Mouse (Mus musculus) heart, embryonic 16.5 days (tissue): ENCODE results near the gene Coq2. TPM values are rescaled to one million over a fixed set of nuclear protein-coding genes. Genes with fewer than 3 reads are reported as not detected.

Experiments
- ATAC-seq: fragments of 200-750 bp; cut with Nextera tagmentation; replicated peaks from 2 replicates; pipeline ENCODE4 v1.8.0; 2017; ENCODE audit warnings: moderate number of reproducible peaks; ENCODE audit not compliant: insufficient read depth, low FRiP score; ENCODE audit errors: extremely low read depth
- H3K27ac ChIP-seq: fragments of 300-500 bp; sonication (generic); 2 replicates; pipeline ENCODE4 v1.5.1; 2014; ENCODE audit warnings: mild to moderate bottlenecking, low read length, control low read depth, moderate library complexity
- H3K27me3 ChIP-seq: fragments of 300-500 bp; sonication (generic); 2 replicates; pipeline ENCODE4 v1.6.1; 2014; ENCODE audit warnings: low read length, mixed read lengths; ENCODE audit not compliant: control insufficient read depth, insufficient read depth
- H3K36me3 ChIP-seq: fragments of 300-500 bp; sonication (generic); 2 replicates; pipeline ENCODE4 v1.6.1; 2014; ENCODE audit not compliant: control insufficient read depth, insufficient read depth
- H3K4me1 ChIP-seq: fragments of 300-500 bp; sonication (generic); 2 replicates; pipeline ENCODE4 v1.6.1; 2014; ENCODE audit warnings: low read length, mixed read lengths; ENCODE audit not compliant: control insufficient read depth, insufficient read depth
- H3K4me2 ChIP-seq: fragments of 300-500 bp; sonication (generic); 2 replicates; pipeline ENCODE4 v1.6.1; 2014; ENCODE audit warnings: low read depth, mild to moderate bottlenecking, control low read depth, low read length
- H3K4me3 ChIP-seq: fragments of 300-500 bp; sonication (generic); 2 replicates; pipeline ENCODE4 v1.5.1; 2014; ENCODE audit warnings: mild to moderate bottlenecking, control low read depth, low read length
- H3K9ac ChIP-seq: fragments of 300-500 bp; sonication (generic); 2 replicates; pipeline ENCODE4 v1.6.1; 2014; ENCODE audit warnings: low read length, control low read depth
- H3K9me3 ChIP-seq: fragments of 300-500 bp; sonication (generic); replicated peaks from 2 replicates; pipeline ENCODE4 v1.6.1; 2016; ENCODE audit warnings: low read length; ENCODE audit not compliant: control insufficient read depth
- WGBS: fragments of 180-500 bp; shearing (Covaris S2); extraction: QIAGEN DNeasy Blood & Tissue Kit; methylation state at CpG from one replicate; pipeline ENCODE4 v1.1.7; 2014; 5-methylcytosine and 5-hydroxymethylcytosine counted together
- polyA plus RNA-seq: library from polyadenylated mRNA; unstranded; fragments of >200 nt; fragmentation: Nextera tagmentation; extraction: Ambion mirVana; gene quantifications from 2 replicates; pipeline ENCODE4 v1.2.1, GENCODE M21; 2015

Coq2 gene
- polyA plus RNA-seq, 1 experiment from 2014 or later: 73.2 TPM

GRCm38 (mm10) chr5:100700861-100701620 is 26.1 kb upstream of the Coq2 start:
- no peak overlapping the region for H3K9ac ChIP-seq
- no peak for ATAC-seq
- no peak overlapping the region for H3K4me2 ChIP-seq
- H3K9me3 ChIP-seq: no peaks in the 10 kb centered on the region
- no peak overlapping the region for H3K27ac ChIP-seq
- H3K4me1 ChIP-seq: no peaks in the 10 kb centered on the region
- no peaks in the 10 kb centered on the region for H3K36me3 ChIP-seq
- H3K27me3 ChIP-seq: no peaks in the 10 kb centered on the region
- 79% methylated on average over 13 of the region's 13 CpGs for WGBS
- H3K4me3 ChIP-seq: no peak overlapping the region

GRCm38 (mm10) chr5:100697886-100698285 is 22.9 kb upstream of the Coq2 start:
- Histone ChIP-seq H3K4me1 (no peaks in the 10 kb centered on the region), H3K27ac (no peak overlapping the region), H3K9me3 (no peaks in the 10 kb centered on the region), H3K36me3 (no peaks in the 10 kb centered on the region), H3K9ac (no peak overlapping the region), H3K4me3 (no peak overlapping the region), H3K27me3 (no peaks in the 10 kb centered on the region), H3K4me2 (no peak overlapping the region)
- WGBS: 26% methylated on average over 2 of the region's 2 CpGs
- ATAC-seq: no peak

GRCm38 (mm10) chr5:100697398-100697797 is 22.5 kb upstream of the Coq2 start:
- Histone ChIP-seq H3K4me1 (no peaks in the 10 kb centered on the region), H3K9ac (no peak overlapping the region), H3K36me3 (no peaks in the 10 kb centered on the region), H3K27me3 (no peaks in the 10 kb centered on the region), H3K4me3 (no peak overlapping the region), H3K4me2 (no peak overlapping the region), H3K27ac (no peak overlapping the region), H3K9me3 (no peaks in the 10 kb centered on the region)
- ATAC-seq: no peak
- 77% methylated on average over 2 of the region's 2 CpGs for WGBS

- Histone ChIP-seq H3K9ac (no peak overlapping the region), H3K4me2 (no peak overlapping the region), H3K27ac (no peak overlapping the region), H3K4me1 (no peaks in the 10 kb centered on the region), H3K27me3 (no peaks in the 10 kb centered on the region), H3K4me3 (no peak overlapping the region), H3K9me3 (no peaks in the 10 kb centered on the region), H3K36me3 (no peaks in the 10 kb centered on the region)
- no peak for ATAC-seq
- 65% methylated on average over 4 of the region's 4 CpGs for WGBS
Observed at GRCm38 (mm10) chr5:100685631-100686030, 10.7 kb upstream of the Coq2 start.

- Histone ChIP-seq H3K4me2 (no peak overlapping the region), H3K9me3 (no peaks in the 10 kb centered on the region), H3K4me1 (no peaks in the 10 kb centered on the region), H3K4me3 (no peak overlapping the region), H3K9ac (no peak overlapping the region), H3K36me3 (no peaks in the 10 kb centered on the region), H3K27ac (no peak overlapping the region), H3K27me3 (no peaks in the 10 kb centered on the region)
- no peak for ATAC-seq
- WGBS: 71% methylated on average over 6 of the region's 6 CpGs
Observed at GRCm38 (mm10) chr5:100680542-100680933, 5.6 kb upstream of the Coq2 start.

GRCm38 (mm10) chr5:100679911-100680541 is 5.1 kb upstream of the Coq2 start:
- ATAC-seq: no peak
- Histone ChIP-seq H3K4me3 (no peak overlapping the region), H3K4me1 (peaks cover 2% of the 10 kb centered on the region; the same call in 1 of the 2 replicates), H3K36me3 (no peaks in the 10 kb centered on the region), H3K9me3 (no peaks in the 10 kb centered on the region), H3K27me3 (no peaks in the 10 kb centered on the region), H3K4me2 (no peak overlapping the region), H3K27ac (no peak overlapping the region), H3K9ac (no peak overlapping the region)
- WGBS: 70% methylated on average over 18 of the region's 18 CpGs

GRCm38 (mm10) chr5:100673745-100674486 is 1.0 kb downstream of the Coq2 start:
- Histone ChIP-seq H3K36me3 (peaks cover 2% of the 10 kb centered on the region; the same call in 1 of the 2 replicates), H3K4me3 (peak overlapping the region; percentile 64), H3K4me1 (peaks cover 17% of the 10 kb centered on the region), H3K27ac (peak overlapping the region; percentile 63), H3K9ac (peak overlapping the region; percentile 93), H3K4me2 (peak overlapping the region; percentile 72), H3K9me3 (no peaks in the 10 kb centered on the region), H3K27me3 (no peaks in the 10 kb centered on the region)
- under 1% methylated on average over 71 of the region's 71 CpGs for WGBS
- peak; percentile 92 for ATAC-seq

- peaks cover 2% of the 10 kb centered on the region; the same call in 1 of the 2 replicates for H3K36me3 ChIP-seq
- no peak overlapping the region for H3K27ac ChIP-seq
- no peaks in the 10 kb centered on the region for H3K9me3 ChIP-seq
- H3K4me1 ChIP-seq: peaks cover 17% of the 10 kb centered on the region
- H3K27me3 ChIP-seq: no peaks in the 10 kb centered on the region
- H3K9ac ChIP-seq: no peak overlapping the region
- H3K4me2 ChIP-seq: no peak overlapping the region
- ATAC-seq: no peak
- H3K4me3 ChIP-seq: no peak overlapping the region
- WGBS: 80% methylated on average over 4 of the region's 4 CpGs
Observed at GRCm38 (mm10) chr5:100672403-100672802, 2.5 kb downstream of the Coq2 start.

GRCm38 (mm10) chr5:100671897-100672296 is 3.0 kb downstream of the Coq2 start:
- ATAC-seq: no peak
- no peak overlapping the region for H3K4me3 ChIP-seq
- peaks cover 2% of the 10 kb centered on the region; the same call in 1 of the 2 replicates for H3K36me3 ChIP-seq
- H3K27ac ChIP-seq: no peak overlapping the region
- no peak overlapping the region for H3K9ac ChIP-seq
- 70% methylated on average over 3 of the region's 3 CpGs for WGBS
- peaks cover 17% of the 10 kb centered on the region for H3K4me1 ChIP-seq
- H3K4me2 ChIP-seq: no peak overlapping the region
- no peaks in the 10 kb centered on the region for H3K27me3 ChIP-seq
- H3K9me3 ChIP-seq: no peaks in the 10 kb centered on the region
